Mouse (Mus musculus): ENCODE results near the gene Bbs10.

Gene Bbs10

GRCm38 (mm10) chr10:111318805-111319500 is 20.5 kb downstream of the Bbs10 start:
- in situ Hi-C loops (cut with MboI; ENCODE audit: low sequenced_read_pairs), result loop anchor here (25.0 kb wide), 1 partner anchor 618 kb away; no protein-coding TSS in a partner anchor

DNA sequence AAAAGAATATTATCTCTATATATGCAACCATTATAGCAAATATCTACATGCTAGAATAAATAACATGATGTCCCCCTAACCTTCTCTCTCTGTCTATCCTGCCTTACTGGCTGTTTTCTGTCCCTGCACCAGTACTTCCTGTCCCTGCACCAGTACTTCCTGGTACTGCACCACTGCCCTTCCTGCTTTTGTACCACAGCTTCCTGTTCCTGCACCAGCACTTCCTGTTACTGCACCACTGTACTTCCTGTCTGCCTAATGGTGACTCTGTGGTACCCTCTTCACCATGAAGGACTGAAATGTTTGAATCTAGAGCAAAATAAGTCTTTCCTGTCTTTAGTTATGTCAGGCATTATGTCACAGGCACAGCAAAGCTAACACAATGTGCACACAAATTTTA is 22.1 kb downstream of the Bbs10 start:
- in situ Hi-C loops (cut with MboI; ENCODE audit: low sequenced_read_pairs), result loop anchor here (25.0 kb wide), 1 partner anchor 617 kb away; no protein-coding TSS in a partner anchor

DNA sequence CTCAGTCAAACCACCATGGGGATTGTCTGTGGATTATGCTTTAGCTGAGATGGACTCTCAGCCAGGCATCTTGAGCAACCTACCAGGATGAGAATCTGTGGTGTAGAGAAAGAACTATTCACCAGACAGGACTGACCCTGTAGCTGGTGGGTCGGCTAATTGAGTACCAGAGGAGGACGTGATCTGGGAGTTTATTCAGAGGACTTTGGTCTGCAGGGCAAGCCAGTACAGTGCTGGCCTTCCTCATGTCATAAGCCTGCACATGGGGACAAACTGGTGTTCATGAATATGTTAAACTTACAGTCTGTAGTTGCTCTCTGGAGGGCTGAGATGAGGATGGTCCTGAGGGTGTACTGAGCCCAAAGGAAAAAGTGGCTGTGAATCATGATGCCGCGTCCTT is 29.5 kb downstream of the Bbs10 start:
- in situ Hi-C loops (cut with MboI; ENCODE audit: low sequenced_read_pairs), result no loop called here

- in situ Hi-C loops (cut with MboI; ENCODE audit: low sequenced_read_pairs), result no loop called here
These were observed 30.8 kb downstream of the Bbs10 start for GRCm38 (mm10) chr10:111329326-111329725.

GRCm38 (mm10) chr10:111334902-111335301 is 36.4 kb downstream of the Bbs10 start:
- in situ Hi-C loops (cut with MboI; ENCODE audit: low sequenced_read_pairs), result no loop called here

DNA sequence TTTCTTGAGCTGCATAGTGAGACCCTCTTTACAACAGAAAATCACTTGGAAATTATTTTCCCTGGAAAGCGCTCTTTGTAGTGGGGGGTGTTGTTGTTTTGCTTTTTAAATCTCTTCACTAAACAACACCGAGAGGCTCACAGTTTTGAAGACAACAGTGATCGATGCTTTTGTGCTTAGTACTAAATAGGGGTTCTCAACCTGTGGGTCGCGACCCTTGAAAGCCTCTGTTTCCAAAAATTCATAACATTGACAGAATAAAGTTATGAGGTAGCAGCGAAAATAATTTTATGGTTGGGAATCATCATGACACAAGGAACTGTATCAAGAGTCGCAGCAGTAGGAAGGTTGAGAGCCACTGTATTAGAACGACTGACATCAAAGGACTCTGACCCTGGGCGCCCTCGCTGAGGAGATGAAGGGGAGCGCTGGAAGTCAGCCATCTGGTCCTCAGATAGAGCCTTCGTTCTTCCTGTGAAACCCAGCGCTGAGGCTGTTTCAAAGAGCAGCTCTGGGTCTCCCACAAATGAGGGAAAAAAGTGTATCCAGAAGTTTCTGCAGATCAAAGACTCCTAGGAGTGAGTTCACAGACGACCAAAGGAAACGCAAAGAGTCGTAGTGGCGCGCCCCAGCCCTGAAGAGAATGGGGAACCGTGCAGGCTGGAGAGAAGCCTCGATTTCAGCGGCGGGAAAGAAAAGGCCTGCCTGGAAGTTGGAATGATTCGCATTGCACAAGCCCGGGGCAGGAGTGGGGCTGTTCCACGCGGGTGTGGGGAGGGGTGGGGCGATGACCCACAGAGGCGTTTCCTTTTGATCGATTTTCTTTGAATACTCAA is 37.3 kb downstream of the Bbs10 start:
- in situ Hi-C loops (cut with MboI; ENCODE audit: low sequenced_read_pairs), result no loop called here

- in situ Hi-C loops (cut with MboI; ENCODE audit: low sequenced_read_pairs), result no loop called here
These were observed 37.9 kb downstream of the Bbs10 start for GRCm38 (mm10) chr10:111336353-111336713.

DNA sequence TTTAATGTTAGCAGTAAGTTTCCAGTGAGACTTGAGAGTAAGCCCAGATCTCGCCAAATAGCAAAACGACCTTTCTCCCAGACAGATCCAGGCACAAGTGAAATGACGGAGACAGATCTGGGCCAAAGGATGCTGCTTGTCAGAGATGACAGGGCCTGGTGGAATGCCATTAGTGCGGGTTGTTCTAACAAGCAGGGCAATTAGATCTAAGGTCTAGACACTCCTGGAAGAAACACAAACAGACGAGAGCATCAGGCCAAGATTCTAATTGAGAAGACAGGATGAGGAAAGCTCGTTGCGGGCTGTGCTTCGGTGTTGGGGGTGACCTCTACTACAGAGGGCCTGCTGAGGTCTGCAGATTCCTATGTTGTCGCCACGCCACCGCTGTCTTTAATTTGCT is 40.8 kb downstream of the Bbs10 start:
- in situ Hi-C loops (cut with MboI; ENCODE audit: low sequenced_read_pairs), result no loop called here

DNA sequence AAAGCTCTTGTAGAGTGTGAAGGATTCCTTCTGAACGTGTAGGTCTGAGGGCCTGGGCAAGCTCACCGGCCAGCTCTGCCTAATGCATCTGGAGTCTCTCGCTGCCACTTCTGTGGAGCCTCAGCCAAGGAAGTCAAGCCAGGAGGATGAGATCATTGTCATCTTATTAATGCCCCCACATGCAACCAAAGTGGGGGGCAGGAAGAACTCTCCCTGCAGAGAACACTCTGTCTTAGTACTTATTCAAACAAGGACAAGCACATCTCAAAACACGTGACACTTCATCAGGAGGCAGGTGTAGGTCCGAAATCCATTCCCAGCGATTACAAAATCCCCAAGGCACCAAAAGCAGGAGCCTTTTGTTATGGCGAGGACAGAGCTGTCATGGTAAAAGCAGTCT is 43.3 kb downstream of the Bbs10 start:
- in situ Hi-C loops (cut with MboI; ENCODE audit: low sequenced_read_pairs), result no loop called here

DNA sequence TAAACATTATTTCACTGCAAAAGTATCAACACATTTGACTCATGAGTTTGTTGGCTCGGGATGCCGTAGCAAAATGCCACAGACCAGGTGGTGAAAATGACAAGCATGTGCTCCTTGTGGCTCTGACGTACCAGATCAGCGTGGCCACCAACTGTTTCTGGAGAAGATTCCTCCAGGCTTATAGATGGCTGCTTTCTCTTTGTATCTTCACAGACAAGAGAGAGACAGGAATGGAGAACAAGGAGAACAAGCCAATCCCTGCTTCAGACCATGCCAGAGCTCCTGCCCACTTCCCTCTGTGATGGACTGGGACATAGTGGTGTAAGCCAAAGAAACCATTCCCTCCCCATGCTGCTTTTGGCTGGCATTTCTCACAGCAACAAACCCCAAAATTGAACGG is 45.1 kb downstream of the Bbs10 start:
- in situ Hi-C loops (cut with MboI; ENCODE audit: low sequenced_read_pairs), result no loop called here

GRCm38 (mm10) chr10:111348263-111348662 is 49.8 kb downstream of the Bbs10 start:
- in situ Hi-C loops (cut with MboI; ENCODE audit: low sequenced_read_pairs), result no loop called here
